Mouse (Mus musculus): ENCODE results near the gene Hspa1l. TPM values are rescaled to one million over a fixed set of nuclear protein-coding genes. Genes with fewer than 3 reads are reported as not detected.
A peak's percentile ranks its signal among the peaks of the same experiment; 100 is the strongest.
"Not testable (repeated sequence)": the region's sequence is repeated elsewhere in the genome, so short reads cannot be mapped to it uniquely, and the experiment has no call there.

The Hspa1l gene
- polyA plus RNA-seq, 1 experiment from 2014 or later: 2.0 TPM

GRCm38 (mm10) chr17:34997142-34997483 lies 24.6 kb downstream of the Hspa1l start:
- no peak overlapping the region for H3K9ac ChIP-seq (ENCODE audit: low read depth, low read length)
- no peaks in the 10 kb centered on the region for H3K9me3 ChIP-seq (replicated peaks; ENCODE audit: control insufficient read depth, low read length, poor library complexity, severe bottlenecking)
- no peak overlapping the region for H3K27ac ChIP-seq (ENCODE audit: low read length)
- no peak overlapping the region for H3K4me3 ChIP-seq (ENCODE audit: low read depth, low read length)
- no peaks in the 10 kb centered on the region for H3K36me3 ChIP-seq (ENCODE audit: control insufficient read depth, insufficient read depth, low read length)
- no peak overlapping the region for H3K4me2 ChIP-seq (ENCODE audit: low read length)
- no peak for ATAC-seq
- peaks cover 5% of the 10 kb centered on the region for H3K4me1 ChIP-seq (ENCODE audit: control insufficient read depth, insufficient read depth, low read length)
- no peaks in the 10 kb centered on the region for H3K27me3 ChIP-seq (ENCODE audit: control insufficient read depth, insufficient read depth, low read depth, low read length)
- 85% methylated on average over 5 of the region's 5 CpGs for WGBS

- no peak for ATAC-seq
- H3K36me3 ChIP-seq (ENCODE audit: control insufficient read depth, insufficient read depth, low read length): no peaks in the 10 kb centered on the region
- no peak overlapping the region for H3K4me2 ChIP-seq (ENCODE audit: low read length)
- 95% methylated on average over 15 of the region's 15 CpGs for whole genome bisulfite sequencing
- H3K4me1 ChIP-seq (ENCODE audit: control insufficient read depth, insufficient read depth, low read length): peaks cover 19% of the 10 kb centered on the region
- H3K27ac ChIP-seq (ENCODE audit: low read length): no peak overlapping the region
- no peak overlapping the region for H3K9ac ChIP-seq (ENCODE audit: low read depth, low read length)
- H3K4me3 ChIP-seq (ENCODE audit: low read depth, low read length): no peak overlapping the region
- no peaks in the 10 kb centered on the region for H3K27me3 ChIP-seq (ENCODE audit: control insufficient read depth, insufficient read depth, low read depth, low read length)
- no peaks in the 10 kb centered on the region for H3K9me3 ChIP-seq (replicated peaks; ENCODE audit: control insufficient read depth, low read length, poor library complexity, severe bottlenecking)
These were observed 26.3 kb downstream of the Hspa1l start for GRCm38 (mm10) chr17:34998526-34999430.

- not testable (repeated sequence) for H3K27me3 ChIP-seq (ENCODE audit: control insufficient read depth, insufficient read depth, low read depth, low read length); ATAC-seq; H3K9me3 ChIP-seq (replicated peaks; ENCODE audit: control insufficient read depth, low read length, poor library complexity, severe bottlenecking); H3K36me3 ChIP-seq (ENCODE audit: control insufficient read depth, insufficient read depth, low read length)
- Histone ChIP-seq H3K4me2 (ENCODE audit: low read length) (peak overlapping the region; percentile 97), H3K4me1 (ENCODE audit: control insufficient read depth, insufficient read depth, low read length) (peaks cover 19% of the 10 kb centered on the region), H3K9ac (ENCODE audit: low read depth, low read length) (peak overlapping the region; percentile 90), H3K4me3 (ENCODE audit: low read depth, low read length) (peak overlapping the region; percentile 77), H3K27ac (ENCODE audit: low read length) (peak overlapping the region; percentile 95)
- 26% methylated on average over 29 of the region's 32 CpGs for WGBS
These were observed 27.6 kb downstream of the Hspa1l start for GRCm38 (mm10) chr17:34999871-35000716.

- under 1% methylated on average over 69 of the region's 83 CpGs for WGBS
- Histone ChIP-seq H3K27ac (ENCODE audit: low read length) (peak within 1 kb of the TSS; percentile 95), H3K4me2 (ENCODE audit: low read length) (peak within 1 kb of the TSS; percentile 97), H3K4me1 (ENCODE audit: control insufficient read depth, insufficient read depth, low read length) (peaks cover 19% of the 10 kb centered on the region), H3K36me3 (ENCODE audit: control insufficient read depth, insufficient read depth, low read length) (peaks cover 13% of the 10 kb centered on the region), H3K9me3 (replicated peaks; ENCODE audit: control insufficient read depth, low read length, poor library complexity, severe bottlenecking) (no peaks in the 10 kb centered on the region), H3K9ac (ENCODE audit: low read depth, low read length) (peak within 1 kb of the TSS; percentile 90), H3K4me3 (ENCODE audit: low read depth, low read length) (peak within 1 kb of the TSS; percentile 77), H3K27me3 (ENCODE audit: control insufficient read depth, insufficient read depth, low read depth, low read length) (no peaks in the 10 kb centered on the region)
- peak; percentile 91 for ATAC-seq
These were observed 28.4 kb downstream of the Hspa1l start, which contains the start of gene Vars for GRCm38 (mm10) chr17:35000717-35001451. Gene Vars, plus strand, starts transcription at chr17:35000987.

DNA sequence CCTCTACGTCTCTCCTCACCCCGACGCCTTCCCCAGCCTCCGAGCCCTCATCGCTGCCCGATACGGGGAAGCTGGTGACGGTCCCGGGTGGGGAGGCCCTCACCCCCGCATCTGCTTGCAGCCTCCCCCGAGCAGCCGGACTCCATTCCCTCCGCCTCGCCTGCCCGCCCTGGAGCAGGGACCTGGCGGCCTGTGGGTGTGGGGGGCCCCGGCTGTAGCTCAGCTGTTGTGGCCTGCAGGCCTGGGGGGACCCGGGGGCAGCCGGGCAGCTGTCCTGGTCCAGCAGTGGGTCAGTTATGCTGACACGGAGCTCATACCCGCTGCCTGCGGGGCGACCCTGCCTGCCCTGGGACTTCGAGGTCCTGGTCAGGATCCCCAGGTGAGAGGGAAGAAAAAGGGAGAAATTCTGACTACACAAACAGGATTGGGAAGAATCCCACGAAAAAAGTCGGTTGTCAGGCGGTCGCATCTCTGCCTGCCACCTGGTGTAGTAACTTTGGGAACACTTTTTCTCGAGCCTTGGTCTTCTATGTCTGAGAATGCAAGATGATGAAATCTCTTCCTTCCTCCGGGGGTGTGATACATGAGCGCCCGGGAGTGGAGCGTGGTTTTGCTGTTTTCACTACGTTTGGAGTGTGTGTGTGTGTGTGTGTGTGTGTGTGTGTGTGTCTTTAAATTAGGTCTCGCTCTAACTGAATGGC lies 29.1 kb downstream of the Hspa1l start:
- H3K9me3 ChIP-seq (replicated peaks; ENCODE audit: control insufficient read depth, low read length, poor library complexity, severe bottlenecking): no peaks in the 10 kb centered on the region
- peak overlapping the region; percentile 77 for H3K4me3 ChIP-seq (ENCODE audit: low read depth, low read length)
- no peak; the same call in 1 of the 2 replicates for ATAC-seq
- H3K4me1 ChIP-seq (ENCODE audit: control insufficient read depth, insufficient read depth, low read length): peaks cover 19% of the 10 kb centered on the region
- 0% methylated on average over 35 of the region's 35 CpGs for WGBS
- no peaks in the 10 kb centered on the region for H3K27me3 ChIP-seq (ENCODE audit: control insufficient read depth, insufficient read depth, low read depth, low read length)
- H3K9ac ChIP-seq (ENCODE audit: low read depth, low read length): peak overlapping the region; percentile 90
- H3K27ac ChIP-seq (ENCODE audit: low read length): peak overlapping the region; percentile 95
- H3K4me2 ChIP-seq (ENCODE audit: low read length): peak overlapping the region; percentile 97
- H3K36me3 ChIP-seq (ENCODE audit: control insufficient read depth, insufficient read depth, low read length): peaks cover 14% of the 10 kb centered on the region

GRCm38 (mm10) chr17:35002153-35002865 lies 29.8 kb downstream of the Hspa1l start:
- H3K4me2 ChIP-seq (ENCODE audit: low read length): peak overlapping the region; percentile 97
- H3K27ac ChIP-seq (ENCODE audit: low read length): no peak overlapping the region; the same call in 1 of the 2 replicates
- H3K4me3 ChIP-seq (ENCODE audit: low read depth, low read length): peak overlapping the region; percentile 77
- no peaks in the 10 kb centered on the region for H3K9me3 ChIP-seq (replicated peaks; ENCODE audit: control insufficient read depth, low read length, poor library complexity, severe bottlenecking)
- H3K9ac ChIP-seq (ENCODE audit: low read depth, low read length): peak overlapping the region; percentile 54
- ATAC-seq: no peak
- H3K36me3 ChIP-seq (ENCODE audit: control insufficient read depth, insufficient read depth, low read length): peaks cover 17% of the 10 kb centered on the region
- no peaks in the 10 kb centered on the region for H3K27me3 ChIP-seq (ENCODE audit: control insufficient read depth, insufficient read depth, low read depth, low read length)
- H3K4me1 ChIP-seq (ENCODE audit: control insufficient read depth, insufficient read depth, low read length): peaks cover 19% of the 10 kb centered on the region
- 10% methylated on average over 12 of the region's 12 CpGs for WGBS

DNA sequence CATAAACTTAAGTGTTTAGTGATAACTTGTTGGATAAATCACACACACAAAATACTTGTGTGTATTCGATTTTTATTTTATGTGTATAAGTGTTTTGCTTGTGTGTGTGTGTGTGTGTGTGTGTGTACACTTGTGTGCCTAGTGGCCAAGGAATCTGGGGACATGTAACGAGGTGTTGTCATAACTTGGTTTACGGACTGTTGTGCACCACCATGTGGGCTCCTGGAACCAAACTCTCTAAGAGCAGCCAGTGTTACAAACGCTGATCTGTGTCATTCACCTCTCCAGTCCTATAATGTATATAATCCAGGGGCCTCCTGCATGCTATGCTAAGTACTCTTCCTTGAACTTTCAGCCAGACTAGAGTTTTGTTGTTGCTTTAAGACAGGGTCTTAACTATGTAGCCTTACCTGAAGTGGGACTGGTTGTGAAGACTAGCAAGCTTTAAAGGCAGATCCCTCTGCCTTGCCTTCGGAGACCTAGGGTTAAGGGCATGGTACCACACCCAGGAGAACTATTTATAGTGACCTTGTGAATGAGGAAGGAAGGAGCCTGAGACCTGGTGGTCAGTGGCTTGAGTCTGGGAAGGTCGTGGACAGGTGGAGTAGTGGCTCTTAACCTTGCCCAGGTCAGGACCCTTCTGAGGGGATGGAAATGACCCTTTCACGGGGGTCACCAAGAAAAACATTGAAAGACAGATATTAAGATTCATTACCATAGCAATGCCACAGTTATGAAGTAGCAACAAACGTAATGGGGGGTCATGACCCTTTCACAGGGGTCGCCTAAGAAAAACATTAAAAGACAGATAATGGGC lies 30.7 kb downstream of the Hspa1l start:
- no peak overlapping the region for H3K27ac ChIP-seq (ENCODE audit: low read length)
- WGBS: 82% methylated on average over 9 of the region's 9 CpGs
- ATAC-seq: no peak
- H3K9ac ChIP-seq (ENCODE audit: low read depth, low read length): no peak overlapping the region; the same call in 1 of the 2 replicates
- H3K4me1 ChIP-seq (ENCODE audit: control insufficient read depth, insufficient read depth, low read length): peaks cover 19% of the 10 kb centered on the region
- H3K4me3 ChIP-seq (ENCODE audit: low read depth, low read length): no peak overlapping the region
- H3K27me3 ChIP-seq (ENCODE audit: control insufficient read depth, insufficient read depth, low read depth, low read length): no peaks in the 10 kb centered on the region
- no peak overlapping the region for H3K4me2 ChIP-seq (ENCODE audit: low read length)
- no peaks in the 10 kb centered on the region for H3K9me3 ChIP-seq (replicated peaks; ENCODE audit: control insufficient read depth, low read length, poor library complexity, severe bottlenecking)
- H3K36me3 ChIP-seq (ENCODE audit: control insufficient read depth, insufficient read depth, low read length): peaks cover 22% of the 10 kb centered on the region
